Mouse (Mus musculus): ENCODE measurements at regions not wholly inside any gene's neighbourhood (a gene's known extent, or its start where the extent isn't known, plus 50 kb on each side); places are given as distances from the start of the nearest gene placed in this dataset.

- DNase-seq, result no peak
Observed at GRCm38 (mm10) chr5:41206462-41206861, 501.5 kb downstream of the Rab28 start.

- no peak for DNase-seq
Observed at GRCm38 (mm10) chr5:41204417-41204816, 503.5 kb downstream of the Rab28 start.

DNA sequence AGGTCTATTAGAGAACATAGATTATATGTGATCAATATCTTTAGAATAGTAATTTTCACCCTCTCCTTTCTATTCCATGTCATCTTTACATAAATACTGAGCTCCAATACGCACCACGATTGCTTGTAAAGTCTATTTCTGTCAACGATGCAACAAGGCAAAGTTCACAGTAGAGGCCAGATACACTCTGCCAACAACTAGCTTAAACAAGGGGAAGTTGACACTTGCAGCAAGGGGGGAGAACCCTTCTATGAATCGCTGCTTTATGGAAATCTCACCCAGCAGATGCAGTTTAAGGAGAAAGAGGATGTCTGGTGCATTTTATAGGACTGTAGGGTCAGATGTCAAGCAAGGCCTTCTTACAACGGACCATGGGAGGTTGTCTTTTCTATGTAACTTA is 520.8 kb downstream of the Rab28 start:
- DNase-seq, result no peak

GRCm38 (mm10) chr5:41177220-41177619 is 530.7 kb downstream of the Rab28 start:
- DNase-seq, result no peak

DNA sequence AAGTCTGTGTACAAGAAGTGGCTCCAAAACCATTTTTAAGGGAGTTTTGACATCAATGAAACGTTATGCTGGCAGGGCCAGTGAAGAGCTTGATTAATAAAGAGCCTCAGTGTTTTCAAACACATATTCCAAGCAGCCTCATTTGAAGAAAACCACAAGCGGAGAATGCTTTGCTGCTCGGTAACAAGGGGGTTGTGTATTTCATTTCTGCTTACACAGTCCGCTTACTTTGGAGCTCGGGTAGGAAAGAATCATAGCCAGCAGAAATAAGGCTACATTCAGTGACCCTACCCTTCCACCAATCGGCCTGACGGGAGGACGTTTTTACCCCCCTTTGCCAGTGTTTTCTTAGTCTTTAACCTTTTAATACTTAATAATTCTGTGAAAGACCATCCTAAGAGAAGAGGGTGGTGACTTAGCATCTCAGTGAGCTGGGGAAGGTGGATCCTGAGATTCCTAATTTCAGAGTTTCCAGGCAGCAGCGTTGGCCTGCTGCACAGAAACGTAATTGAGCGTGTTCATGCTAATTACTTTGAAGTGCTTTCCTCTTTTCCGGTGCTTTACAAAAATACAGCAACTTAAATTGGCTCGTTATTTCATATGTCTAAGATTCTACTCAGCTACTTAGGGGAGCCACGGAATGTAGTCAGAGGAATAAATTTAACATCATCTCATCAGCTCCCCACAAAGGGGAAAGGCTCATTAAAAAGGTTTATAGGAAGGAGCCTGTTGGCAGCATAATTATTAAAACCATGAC is 541.9 kb downstream of the Rab28 start:
- DNase-seq, result no peak

DNA sequence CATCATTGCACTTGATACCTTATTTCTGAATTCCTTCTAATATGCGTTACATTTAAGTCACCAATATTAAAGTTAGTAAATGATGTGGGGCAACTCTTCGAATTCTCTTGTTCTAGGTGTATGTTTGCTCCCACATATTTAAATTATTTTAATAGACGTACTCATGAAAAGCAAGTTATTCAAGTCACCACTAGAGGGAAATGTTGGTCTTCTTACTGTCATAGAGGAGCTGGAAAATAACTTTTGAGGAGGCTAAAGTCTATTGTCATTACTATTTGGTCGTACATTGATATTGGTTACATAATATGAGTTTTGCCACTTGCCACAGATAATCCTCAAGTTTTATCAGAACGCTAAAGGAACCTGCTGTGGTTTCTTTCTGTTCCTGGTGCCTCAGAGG is 582.9 kb downstream of the Rab28 start:
- no peak for DNase-seq

DNA sequence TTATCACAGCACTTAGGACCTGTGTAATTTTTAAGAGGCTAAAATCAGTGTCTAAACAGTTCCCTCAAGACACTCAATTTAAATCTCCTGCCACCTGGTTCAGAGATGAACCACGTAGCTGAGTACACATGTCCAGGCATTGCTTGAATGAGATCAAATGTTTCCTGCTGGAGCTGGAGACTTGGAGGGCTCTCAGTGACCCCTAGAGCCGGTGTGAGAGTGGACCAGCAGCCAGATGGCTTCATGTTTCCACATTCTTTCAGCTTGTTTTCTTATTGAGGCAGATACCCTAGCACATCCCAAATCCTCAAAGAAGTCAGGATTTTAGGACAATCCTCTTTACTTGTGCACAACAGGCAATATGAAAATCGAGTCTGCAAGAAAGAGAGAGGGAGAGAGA is 590.3 kb downstream of the Rab28 start:
- no peak for DNase-seq

GRCm38 (mm10) chr5:41087773-41088172 is 620.2 kb downstream of the Rab28 start:
- no peak for DNase-seq

DNA sequence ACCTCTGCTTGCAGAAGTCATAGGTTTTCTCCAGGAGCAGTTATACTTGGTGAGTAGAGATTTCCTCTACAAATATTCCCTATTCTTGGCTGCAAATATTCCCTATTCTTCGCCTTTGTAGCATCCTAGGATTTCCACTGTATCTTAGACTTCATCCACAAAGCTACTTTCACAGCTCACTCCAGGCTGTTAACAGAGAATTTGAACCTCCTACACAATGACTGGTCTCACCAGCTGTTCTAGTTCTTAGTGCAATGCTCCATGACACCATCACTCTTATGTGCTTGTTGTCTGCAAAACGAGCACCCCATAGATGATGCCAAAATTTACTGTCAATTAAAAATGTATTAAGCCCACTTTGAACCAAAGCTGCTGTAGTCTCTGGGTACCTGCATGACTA is 631.5 kb downstream of the Rab28 start:
- DNase-seq, result no peak

DNA sequence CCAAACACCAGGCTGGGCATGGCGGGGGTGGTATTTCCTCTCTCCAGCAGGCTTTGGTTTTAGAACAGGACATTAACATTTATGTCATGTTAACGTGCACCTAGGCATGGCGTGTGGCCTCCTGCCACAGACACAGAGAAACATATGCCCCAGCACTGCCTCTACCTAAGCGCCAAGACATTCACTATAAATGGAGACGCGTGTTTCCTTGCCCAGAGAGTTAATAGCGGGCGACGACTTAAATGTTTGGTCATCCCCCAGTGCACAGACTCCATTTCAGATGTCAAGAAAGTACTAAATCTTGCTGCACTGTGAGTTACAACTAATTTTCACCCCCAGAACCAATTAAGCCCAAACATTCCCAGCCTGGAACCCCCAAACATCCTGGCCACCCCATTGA is 646.3 kb downstream of the Rab28 start:
- no peak for DNase-seq

DNA sequence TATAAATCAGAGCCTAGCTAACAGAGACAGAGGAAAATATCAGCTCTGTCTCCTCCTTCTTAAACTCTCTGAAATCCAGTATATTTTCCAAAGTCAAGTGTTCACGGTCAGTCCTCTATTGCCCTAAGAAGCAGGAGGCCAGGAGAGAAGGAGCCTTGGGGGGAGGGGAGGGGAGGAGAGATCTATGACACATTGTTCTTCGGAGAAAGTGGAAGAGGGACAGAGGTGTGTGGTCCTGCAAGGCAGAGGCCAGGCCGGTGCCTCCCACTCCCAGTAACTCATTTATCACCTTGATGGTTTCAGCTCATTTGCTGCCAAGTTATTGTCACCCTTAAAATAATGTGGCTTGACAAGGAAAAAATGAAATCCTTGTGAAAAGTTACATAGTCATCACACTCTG is 646.7 kb downstream of the Rab28 start:
- DNase-seq, result no peak

DNA sequence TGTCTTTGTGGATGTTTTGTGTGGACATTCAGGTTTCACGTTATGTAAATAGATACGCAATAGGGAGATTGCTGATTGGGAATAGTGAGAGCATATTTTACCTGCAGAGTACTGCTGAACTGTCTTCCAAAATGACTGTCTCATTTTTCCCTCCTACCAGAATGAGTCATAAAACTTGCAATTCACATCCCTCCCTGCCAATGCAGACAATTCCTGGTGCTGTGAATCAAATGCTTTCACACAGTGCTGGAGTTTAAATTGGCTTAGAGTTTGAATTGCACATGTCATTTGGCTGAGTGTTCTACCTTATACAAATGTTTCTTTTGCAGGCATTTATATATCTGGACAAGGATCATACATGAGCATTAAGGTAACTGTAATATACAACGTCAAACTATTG is 649.9 kb downstream of the Rab28 start:
- DNase-seq, result no peak

GRCm38 (mm10) chr5:41051948-41052347 is 656.0 kb downstream of the Rab28 start:
- DNase-seq, result peak; percentile 3 to 6

- DNase-seq, result no peak
Observed at GRCm38 (mm10) chr5:41048515-41048914, 659.4 kb downstream of the Rab28 start.

- DNase-seq, result no peak
Observed at GRCm38 (mm10) chr5:41045221-41045620, 662.7 kb downstream of the Rab28 start.

GRCm38 (mm10) chr5:41044465-41044864 is 663.5 kb downstream of the Rab28 start:
- DNase-seq, result peak; percentile 56 to 57

- DNase-seq, result no peak
Observed at GRCm38 (mm10) chr5:41038790-41039189, 669.2 kb downstream of the Rab28 start.

GRCm38 (mm10) chr5:41006692-41007091 is 701.3 kb downstream of the Rab28 start:
- no peak for DNase-seq

DNA sequence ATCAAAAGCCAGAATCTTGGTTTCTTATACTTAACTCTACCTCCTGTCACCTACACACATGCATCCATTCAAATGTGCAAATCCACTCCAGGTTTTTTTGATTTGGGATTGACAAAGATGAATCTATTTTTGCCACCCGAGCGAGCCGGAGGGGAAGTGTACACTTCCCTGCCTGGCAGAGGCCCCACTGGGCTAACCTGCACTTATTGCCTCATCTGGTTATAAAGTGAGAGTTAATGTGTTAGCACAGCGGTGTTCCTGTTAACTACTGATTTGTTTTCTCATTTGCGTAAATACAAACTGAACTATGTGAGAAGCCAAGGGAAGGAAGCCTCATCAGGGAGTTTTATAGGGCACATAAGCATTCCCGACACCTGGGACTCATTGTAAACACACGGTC is 721.4 kb downstream of the Rab28 start:
- no peak for DNase-seq

- DNase-seq, result no peak
Observed at GRCm38 (mm10) chr5:40974892-40975291, 733.1 kb downstream of the Rab28 start.

GRCm38 (mm10) chr5:40952901-40953595 is 754.9 kb downstream of the Rab28 start:
- peak in 1 of 2 experiments; percentile 3 for DNase-seq

- no peak for DNase-seq
Observed at GRCm38 (mm10) chr5:40929127-40929526, 778.8 kb downstream of the Rab28 start.

- DNase-seq, result no peak
Observed at GRCm38 (mm10) chr5:40920920-40921319, 787.0 kb downstream of the Rab28 start.

DNA sequence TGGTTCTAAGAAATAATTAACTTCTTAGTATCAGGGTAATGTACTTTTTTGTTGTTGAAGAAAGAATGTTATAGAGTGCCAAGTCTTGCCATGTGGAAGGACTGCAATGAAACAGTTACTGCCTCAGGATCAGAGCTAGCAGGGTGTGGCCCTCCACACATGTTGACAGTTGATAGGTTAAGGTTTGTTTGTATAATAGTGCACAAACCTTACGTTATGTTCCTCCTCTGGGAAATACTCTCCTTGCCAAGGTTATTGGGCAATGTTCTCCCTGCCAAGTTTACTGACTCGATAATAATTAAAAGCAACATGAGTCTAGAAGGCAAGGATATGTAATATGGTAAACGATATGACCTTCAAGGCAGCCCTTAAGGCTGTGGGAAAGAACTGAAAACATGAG is 799.2 kb downstream of the Rab28 start:
- no peak for DNase-seq

GRCm38 (mm10) chr5:40901742-40902141 is 806.2 kb downstream of the Rab28 start:
- no peak for DNase-seq

All from B cell, adult 2 months (primary cell).